Mouse (Mus musculus) neural tube, embryonic 15.5 days (tissue): ENCODE data around the gene Arhgef2. TPM values are rescaled to one million over a fixed set of nuclear protein-coding genes. Genes with fewer than 3 reads are reported as not detected.

Experiments used
- ATAC-seq: fragments of 200-750 bp; cut with Nextera tagmentation; 2 replicates; pipeline ENCODE4 v1.8.0; 2017; ENCODE audit warnings: mild to moderate bottlenecking, moderate TSS enrichment, moderate library complexity; ENCODE audit not compliant: low FRiP score
- H3K27ac ChIP-seq: fragments of 300-500 bp; sonication (generic); replicated peaks from 2 replicates; pipeline ENCODE4 v1.5.1; 2015; ENCODE audit warnings: mild to moderate bottlenecking, inconsistent platforms
- H3K27me3 ChIP-seq: fragments of 300-500 bp; sonication (generic); replicated peaks from 2 replicates; pipeline ENCODE4 v1.6.1; 2015; ENCODE audit warnings: inconsistent platforms
- H3K36me3 ChIP-seq: fragments of 300-500 bp; sonication (generic); 2 replicates; pipeline ENCODE4 v1.6.1; 2015; ENCODE audit warnings: inconsistent platforms
- H3K4me1 ChIP-seq: fragments of 300-500 bp; sonication (generic); 2 replicates; pipeline ENCODE4 v1.6.1; 2015; ENCODE audit warnings: inconsistent platforms
- H3K4me2 ChIP-seq: fragments of 300-500 bp; sonication (generic); 2 replicates; pipeline ENCODE4 v1.6.1; 2015; ENCODE audit warnings: inconsistent platforms, mild to moderate bottlenecking, moderate library complexity
- H3K4me3 ChIP-seq: fragments of 300-500 bp; sonication (generic); replicated peaks from 2 replicates; pipeline ENCODE4 v1.5.1; 2015; ENCODE audit warnings: mild to moderate bottlenecking, inconsistent platforms
- H3K9ac ChIP-seq: fragments of 300-500 bp; sonication (generic); replicated peaks from 2 replicates; pipeline ENCODE4 v1.6.1; 2015; ENCODE audit warnings: mild to moderate bottlenecking, inconsistent platforms
- H3K9me3 ChIP-seq: fragments of 300-500 bp; sonication (generic); replicated peaks from 2 replicates; pipeline ENCODE4 v1.6.1; 2016; ENCODE audit warnings: inconsistent platforms
- polyA plus RNA-seq: library from polyadenylated mRNA; unstranded; fragments of >200 nt; fragmentation: Nextera tagmentation; extraction: Ambion mirVana; gene quantifications from 2 replicates; pipeline ENCODE4 v1.2.1, GENCODE M21; 2015

Arhgef2 gene
- polyA plus RNA-seq, 1 experiment from 2014 or later = 104 TPM

DNA sequence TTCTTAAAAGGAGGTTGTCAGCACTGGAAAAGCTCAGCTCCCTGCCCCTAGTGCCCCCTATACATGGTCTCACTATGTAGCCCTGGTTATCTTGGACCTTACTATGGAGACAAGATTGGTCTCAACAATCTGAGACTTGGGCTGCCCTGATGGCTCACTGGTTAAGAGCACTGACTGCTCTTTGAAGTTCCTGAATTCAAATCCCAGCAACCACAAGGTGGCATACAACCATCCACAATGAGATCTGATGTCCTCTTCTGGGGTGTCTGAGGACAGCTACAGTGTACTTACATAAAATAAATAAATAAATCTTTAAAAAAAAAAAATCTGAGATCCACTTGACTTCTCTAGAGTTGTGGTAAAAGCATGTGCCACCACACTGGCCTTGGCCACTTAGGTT, 89.8 kb downstream of the Arhgef2 start:
- H3K9ac ChIP-seq = no peak overlapping the region
- H3K9me3 ChIP-seq = no peaks in the 10 kb centered on the region
- peaks cover 91% of the 10 kb centered on the region for H3K36me3 ChIP-seq
- no peaks in the 10 kb centered on the region for H3K4me1 ChIP-seq
- no peak overlapping the region for H3K4me2 ChIP-seq
- H3K27ac ChIP-seq = no peak overlapping the region
- H3K27me3 ChIP-seq = no peaks in the 10 kb centered on the region
- no peak for ATAC-seq
- H3K4me3 ChIP-seq = no peak overlapping the region

Other genes with a start within 250 kb of the Arhgef2 start
- 1.6 and 2.5 TPM in 2 replicates for gene Paqr6, start 241.4 kb upstream of the Arhgef2 start, polyA plus RNA-seq
- 0.15 and 0.28 TPM in 2 replicates for gene Bglap3, start 233.2 kb upstream of the Arhgef2 start, polyA plus RNA-seq
- gene Bglap2, start 227.3 kb upstream of the Arhgef2 start, polyA plus RNA-seq = not detected in 2 replicates
- gene Bglap, start 221.5 kb upstream of the Arhgef2 start, polyA plus RNA-seq = not detected in 2 replicates
- 25.8 and 52.7 TPM in 2 replicates for gene Pmf1, start 195.6 kb upstream of the Arhgef2 start, polyA plus RNA-seq
- 33.6 and 36.4 TPM in 2 replicates for gene Slc25a44, start 180.8 kb upstream of the Arhgef2 start, polyA plus RNA-seq
- gene Sema4a, start 144.8 kb upstream of the Arhgef2 start, polyA plus RNA-seq = 28.2 and 28.8 TPM in 2 replicates
- gene Lmna, start 96.0 kb upstream of the Arhgef2 start, polyA plus RNA-seq = 70.3 and 78.7 TPM in 2 replicates
- gene Mex3a, start 73.6 kb upstream of the Arhgef2 start, polyA plus RNA-seq = 18.6 and 19.2 TPM in 2 replicates
- 0.29 and 4.1 TPM in 2 replicates for gene Rab25, start 57.7 kb upstream of the Arhgef2 start, polyA plus RNA-seq
- 189 and 193 TPM in 2 replicates for gene Lamtor2, start 52.9 kb upstream of the Arhgef2 start, polyA plus RNA-seq
- 39.2 and 40.1 TPM in 2 replicates for gene Ubqln4, start 52.2 kb upstream of the Arhgef2 start, polyA plus RNA-seq
- gene Ssr2, start 30.1 kb upstream of the Arhgef2 start, polyA plus RNA-seq = 157 and 175 TPM in 2 replicates
- gene Rxfp4, start 47.2 kb downstream of the Arhgef2 start, polyA plus RNA-seq = not detected in 2 replicates
- 85.9 and 87.4 TPM in 2 replicates for gene Khdc4, start 79.8 kb downstream of the Arhgef2 start, polyA plus RNA-seq
- 58.7 and 67.5 TPM in 2 replicates for gene Rit1, start 110.9 kb downstream of the Arhgef2 start, polyA plus RNA-seq
- 207 and 237 TPM in 2 replicates for gene Syt11, start 169.2 kb downstream of the Arhgef2 start, polyA plus RNA-seq
- gene Gon4l, start 229.3 kb downstream of the Arhgef2 start, polyA plus RNA-seq = 11.8 and 12.3 TPM in 2 replicates